Mouse (Mus musculus) heart, embryonic 11.5 days (tissue): ENCODE results near the gene Hmgb1. TPM values are rescaled to one million over a fixed set of nuclear protein-coding genes. Genes with fewer than 3 reads are reported as not detected.

Experiments
- ATAC-seq: fragments of 200-750 bp; cut with Nextera tagmentation; replicated peaks from 2 replicates; pipeline ENCODE4 v1.8.0; 2017; ENCODE audit warnings: moderate library complexity; ENCODE audit not compliant: insufficient number of reproducible peaks, low FRiP score, low TSS enrichment
- H3K27ac ChIP-seq: fragments of 300-500 bp; sonication (generic); 2 replicates; pipeline ENCODE4 v1.5.1; 2014; ENCODE audit warnings: mild to moderate bottlenecking, low read depth, low read length
- H3K27me3 ChIP-seq: fragments of 300-500 bp; sonication (generic); 2 replicates; pipeline ENCODE4 v1.6.1; 2014; ENCODE audit warnings: mild to moderate bottlenecking, low read length, mixed read lengths; ENCODE audit not compliant: control insufficient read depth, insufficient read depth
- H3K36me3 ChIP-seq: fragments of 300-500 bp; sonication (generic); 2 replicates; pipeline ENCODE4 v1.6.1; 2014; ENCODE audit warnings: mild to moderate bottlenecking, low read length, moderate library complexity, mixed read lengths; ENCODE audit not compliant: control insufficient read depth, insufficient read depth
- H3K4me1 ChIP-seq: fragments of 300-500 bp; sonication (generic); 2 replicates; pipeline ENCODE4 v1.6.1; 2014; ENCODE audit warnings: low read length; ENCODE audit not compliant: control insufficient read depth, insufficient read depth
- H3K4me2 ChIP-seq: fragments of 300-500 bp; sonication (generic); 2 replicates; pipeline ENCODE4 v1.6.1; 2014; ENCODE audit warnings: mild to moderate bottlenecking, moderate library complexity
- H3K4me3 ChIP-seq: fragments of 300-500 bp; sonication (generic); 2 replicates; pipeline ENCODE4 v1.5.1; 2014; ENCODE audit warnings: low read depth, low read length
- H3K9ac ChIP-seq: fragments of 300-500 bp; sonication (generic); 2 replicates; pipeline ENCODE4 v1.6.1; 2014; ENCODE audit warnings: mild to moderate bottlenecking, low read depth, low read length, moderate library complexity
- H3K9me3 ChIP-seq: fragments of 300-500 bp; sonication (generic); replicated peaks from 2 replicates; pipeline ENCODE4 v1.6.1; 2016; ENCODE audit warnings: low read length; ENCODE audit not compliant: control insufficient read depth
- WGBS: fragments of 180-500 bp; shearing (Covaris S2); extraction: QIAGEN DNeasy Blood & Tissue Kit; methylation state at CpG from one replicate; pipeline ENCODE4 v1.1.7; 2014; ENCODE audit not compliant: insufficient replicate concordance; 5-methylcytosine and 5-hydroxymethylcytosine counted together
- polyA plus RNA-seq: library from polyadenylated mRNA; unstranded; fragments of >200 nt; fragmentation: Nextera tagmentation; extraction: Ambion mirVana; gene quantifications from 2 replicates; pipeline ENCODE4 v1.2.1, GENCODE M21; 2014

Hmgb1 gene
- polyA plus RNA-seq, 1 experiment from 2014 or later: 1,031 TPM

GRCm38 (mm10) chr5:149215540-149215939, 31.3 kb upstream of the Hmgb1 start:
- Histone ChIP-seq H3K4me3 (no peak overlapping the region), H3K36me3 (peaks cover 29% of the 10 kb centered on the region), H3K27me3 (no peaks in the 10 kb centered on the region)

GRCm38 (mm10) chr5:149212806-149213205, 28.5 kb upstream of the Hmgb1 start:
- H3K9me3 ChIP-seq: no peaks in the 10 kb centered on the region
- H3K27me3 ChIP-seq: no peaks in the 10 kb centered on the region
- peaks cover 34% of the 10 kb centered on the region for H3K36me3 ChIP-seq
- no peaks in the 10 kb centered on the region for H3K4me1 ChIP-seq
- WGBS: 76% methylated on average over 4 of the region's 4 CpGs
- H3K27ac ChIP-seq: no peak overlapping the region
- H3K4me2 ChIP-seq: no peak overlapping the region
- no peak overlapping the region for H3K9ac ChIP-seq
- no peak for ATAC-seq
- H3K4me3 ChIP-seq: no peak overlapping the region

More at GRCm38 (mm10) chr5:149215540-149215939, 31.3 kb upstream of the Hmgb1 start:
- no peak overlapping the region for H3K9ac ChIP-seq
- no peak overlapping the region for H3K27ac ChIP-seq
- H3K4me1 ChIP-seq: no peaks in the 10 kb centered on the region
- no peak overlapping the region for H3K4me2 ChIP-seq
- H3K9me3 ChIP-seq: no peaks in the 10 kb centered on the region
- ATAC-seq: no peak
- 95% methylated on average over 7 of the region's 7 CpGs for WGBS

- no peak overlapping the region for H3K9ac ChIP-seq
- H3K27me3 ChIP-seq: no peaks in the 10 kb centered on the region
Measured at GRCm38 (mm10) chr5:149211041-149211440, 26.8 kb upstream of the Hmgb1 start.

GRCm38 (mm10) chr5:149209328-149209727, 25.0 kb upstream of the Hmgb1 start:
- peaks cover 3% of the 10 kb centered on the region; the same call in 1 of the 2 replicates for H3K4me1 ChIP-seq
- no peak overlapping the region for H3K27ac ChIP-seq
- H3K4me2 ChIP-seq: 0 out of 2 replicates have a peak overlapping the region, but pooled peaks have one; percentile 8
- ATAC-seq: no peak
- H3K4me3 ChIP-seq: no peak overlapping the region
- peaks cover 30% of the 10 kb centered on the region for H3K36me3 ChIP-seq
- H3K9ac ChIP-seq: no peak overlapping the region
- H3K9me3 ChIP-seq: no peaks in the 10 kb centered on the region
- H3K27me3 ChIP-seq: no peaks in the 10 kb centered on the region
- 77% methylated on average over 8 of the region's 8 CpGs for WGBS

More at GRCm38 (mm10) chr5:149211041-149211440, 26.8 kb upstream of the Hmgb1 start:
- no peak for ATAC-seq
- Histone ChIP-seq H3K9me3 (no peaks in the 10 kb centered on the region), H3K4me1 (no peaks in the 10 kb centered on the region), H3K36me3 (peaks cover 36% of the 10 kb centered on the region), H3K27ac (no peak overlapping the region), H3K4me3 (no peak overlapping the region), H3K4me2 (no peak overlapping the region)
- WGBS: 92% methylated on average over 4 of the region's 4 CpGs

GRCm38 (mm10) chr5:149208776-149209175, 24.5 kb upstream of the Hmgb1 start:
- Histone ChIP-seq H3K27ac (no peak overlapping the region), H3K27me3 (no peaks in the 10 kb centered on the region), H3K36me3 (peaks cover 31% of the 10 kb centered on the region), H3K9me3 (no peaks in the 10 kb centered on the region), H3K9ac (no peak overlapping the region), H3K4me1 (peaks cover 3% of the 10 kb centered on the region; the same call in 1 of the 2 replicates), H3K4me2 (no peak overlapping the region), H3K4me3 (no peak overlapping the region)
- no peak for ATAC-seq
- 91% methylated on average over 7 of the region's 7 CpGs for WGBS

- Histone ChIP-seq H3K27ac (no peak overlapping the region), H3K9me3 (no peaks in the 10 kb centered on the region), H3K27me3 (no peaks in the 10 kb centered on the region), H3K9ac (no peak overlapping the region), H3K4me2 (no peak overlapping the region), H3K4me3 (no peak overlapping the region), H3K36me3 (peaks cover 32% of the 10 kb centered on the region), H3K4me1 (peaks cover 3% of the 10 kb centered on the region; the same call in 1 of the 2 replicates)
- WGBS: 85% methylated on average over 6 of the region's 6 CpGs
- ATAC-seq: no peak
Measured at GRCm38 (mm10) chr5:149207661-149208060, 23.4 kb upstream of the Hmgb1 start.

- Histone ChIP-seq H3K36me3 (peaks cover 33% of the 10 kb centered on the region), H3K9me3 (no peaks in the 10 kb centered on the region), H3K27ac (no peak overlapping the region), H3K4me2 (no peak overlapping the region), H3K4me3 (no peak overlapping the region), H3K9ac (no peak overlapping the region), H3K4me1 (peaks cover 3% of the 10 kb centered on the region; the same call in 1 of the 2 replicates), H3K27me3 (no peaks in the 10 kb centered on the region)
- no peak for ATAC-seq
- 89% methylated on average over 5 of the region's 5 CpGs for WGBS
Measured at GRCm38 (mm10) chr5:149206286-149206685, 22.0 kb upstream of the Hmgb1 start.

- H3K9ac ChIP-seq: no peak overlapping the region
- WGBS: 73% methylated on average over 8 of the region's 8 CpGs
- no peak for ATAC-seq
Measured at GRCm38 (mm10) chr5:149205265-149205664, 21.0 kb upstream of the Hmgb1 start.

GRCm38 (mm10) chr5:149204822-149205221, 20.5 kb upstream of the Hmgb1 start:
- ATAC-seq: no peak

More at GRCm38 (mm10) chr5:149205265-149205664, 21.0 kb upstream of the Hmgb1 start:
- Histone ChIP-seq H3K4me3 (no peak overlapping the region), H3K4me2 (no peak overlapping the region), H3K36me3 (peaks cover 36% of the 10 kb centered on the region), H3K27me3 (no peaks in the 10 kb centered on the region), H3K27ac (no peak overlapping the region), H3K9me3 (no peaks in the 10 kb centered on the region), H3K4me1 (peaks cover 3% of the 10 kb centered on the region; the same call in 1 of the 2 replicates)

More at GRCm38 (mm10) chr5:149204822-149205221, 20.5 kb upstream of the Hmgb1 start:
- H3K4me3 ChIP-seq: no peak overlapping the region
- H3K27me3 ChIP-seq: no peaks in the 10 kb centered on the region
- 88% methylated on average over 7 of the region's 7 CpGs for WGBS
- no peak overlapping the region for H3K27ac ChIP-seq
- no peaks in the 10 kb centered on the region for H3K9me3 ChIP-seq
- no peak overlapping the region for H3K9ac ChIP-seq
- H3K36me3 ChIP-seq: peaks cover 34% of the 10 kb centered on the region
- no peak overlapping the region for H3K4me2 ChIP-seq
- H3K4me1 ChIP-seq: peaks cover 3% of the 10 kb centered on the region; the same call in 1 of the 2 replicates
